Mouse (Mus musculus) brain, embryonic 14.5 days (tissue): ENCODE data around the gene Isoc2b. TPM values are rescaled to one million over a fixed set of nuclear protein-coding genes. Genes with fewer than 3 reads are reported as not detected.
A peak's percentile ranks its signal among the peaks of the same experiment; 100 is the strongest.
"Not testable (repeated sequence)": the region's sequence is repeated elsewhere in the genome, so short reads cannot be mapped to it uniquely, and the experiment has no call there.

Source experiments
- DNase-seq: peaks from one replicate; pipeline ENCODE4 v3.0.0-alpha.2; 2011; ENCODE audit warnings: low read depth
- CTCF ChIP-seq: fragments of 200-500 bp; IDR thresholded peaks from 2 replicates; pipeline ENCODE4 v1.5.1; 2012; ENCODE audit warnings: inconsistent platforms, mild to moderate bottlenecking, moderate library complexity, borderline replicate concordance; ENCODE audit not compliant: insufficient read depth, insufficient read length; ENCODE audit errors: extremely low read depth
- POLR2A ChIP-seq: fragments of 200-500 bp; IDR thresholded peaks from 2 replicates; pipeline ENCODE4 v1.6.1; 2012; ENCODE audit warnings: mild to moderate bottlenecking, inconsistent platforms, borderline replicate concordance; ENCODE audit not compliant: poor library complexity, insufficient read depth, insufficient read length, severe bottlenecking; ENCODE audit errors: extremely low read depth
- polyA plus RNA-seq: library from polyadenylated mRNA; depleted of rRNA; stranded (reverse); fragments of >200 nt; gene quantifications from 2 replicates; pipeline ENCODE4 v1.2.3, GENCODE M21; 2012

Isoc2b gene
- polyA plus RNA-seq, 1 experiment = 2.6 TPM

DNA sequence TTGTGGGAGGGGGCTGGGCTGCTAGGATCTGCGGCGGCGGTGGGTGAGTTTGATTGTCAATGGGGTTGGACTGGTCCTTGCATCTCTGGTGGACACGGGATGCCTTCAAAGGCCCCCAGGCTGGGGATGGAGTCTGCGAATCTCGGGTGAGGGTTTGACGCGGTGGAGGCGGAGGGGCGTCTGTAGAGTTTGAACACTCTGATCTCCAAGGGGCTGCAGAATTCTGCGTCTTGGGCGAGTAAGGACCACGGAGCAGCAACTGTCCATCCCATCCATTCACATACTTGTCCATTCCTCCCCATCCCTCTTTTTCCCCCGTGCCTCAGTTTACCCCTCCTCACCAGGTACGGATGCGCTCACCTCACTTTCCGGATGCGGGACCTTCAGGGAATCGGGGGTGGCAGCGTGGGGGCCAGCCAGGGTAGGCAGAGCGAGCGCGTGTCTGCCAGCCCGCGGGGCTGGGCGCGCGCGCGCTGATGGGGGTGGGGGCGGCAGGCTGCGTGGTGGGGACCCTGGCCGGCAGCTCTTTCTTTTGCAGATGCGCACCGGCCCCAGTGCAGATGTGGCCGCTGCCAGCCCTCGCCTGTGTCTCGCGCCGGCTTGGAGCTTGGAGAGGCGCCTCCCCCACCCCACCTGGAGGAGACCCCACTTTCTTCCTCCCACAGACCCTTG lies 25.7 kb downstream of the Isoc2b start, which contains the start of gene Shisa7:
Gene Shisa7, minus strand, starts transcription at position 452 of the 672 bp plus-strand sequence.
- DNase-seq = no peak
- TF ChIP-seq CTCF (no peak), POLR2A (no peak)

DNA sequence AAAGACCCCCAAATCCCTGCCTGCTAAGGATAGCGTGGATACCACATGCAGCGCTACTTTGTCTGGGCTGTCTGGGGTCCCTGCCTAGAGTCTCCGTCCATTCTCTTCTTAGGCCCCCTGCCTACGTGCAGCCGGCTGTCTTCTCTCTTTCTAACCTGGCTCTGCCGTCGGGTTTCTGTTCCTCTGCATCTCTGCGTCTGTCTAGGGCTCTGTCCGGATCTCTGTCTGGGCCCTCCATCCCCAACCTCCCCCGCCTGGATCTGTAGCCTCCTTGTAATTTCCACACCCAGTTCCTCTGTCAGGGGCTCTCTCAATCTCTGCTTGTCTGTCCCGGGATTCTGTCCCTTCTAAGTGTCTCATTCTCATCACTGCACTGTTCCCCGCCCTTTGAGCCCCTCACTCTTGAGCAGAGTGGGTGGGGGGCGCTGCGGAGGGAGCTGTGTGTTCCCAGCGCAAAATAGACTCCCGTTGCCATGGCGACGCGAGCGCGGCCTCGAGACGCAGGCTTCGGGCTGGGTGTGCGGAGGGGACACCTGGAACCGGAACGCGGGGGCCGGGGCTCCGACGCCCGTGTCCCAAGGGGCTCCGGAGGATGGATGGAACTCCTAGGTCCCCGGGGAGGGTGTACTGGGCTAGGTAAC lies 26.3 kb downstream of the Isoc2b start:
- TF ChIP-seq CTCF = no peak
- DNase-seq = peak; percentile 91

DNA sequence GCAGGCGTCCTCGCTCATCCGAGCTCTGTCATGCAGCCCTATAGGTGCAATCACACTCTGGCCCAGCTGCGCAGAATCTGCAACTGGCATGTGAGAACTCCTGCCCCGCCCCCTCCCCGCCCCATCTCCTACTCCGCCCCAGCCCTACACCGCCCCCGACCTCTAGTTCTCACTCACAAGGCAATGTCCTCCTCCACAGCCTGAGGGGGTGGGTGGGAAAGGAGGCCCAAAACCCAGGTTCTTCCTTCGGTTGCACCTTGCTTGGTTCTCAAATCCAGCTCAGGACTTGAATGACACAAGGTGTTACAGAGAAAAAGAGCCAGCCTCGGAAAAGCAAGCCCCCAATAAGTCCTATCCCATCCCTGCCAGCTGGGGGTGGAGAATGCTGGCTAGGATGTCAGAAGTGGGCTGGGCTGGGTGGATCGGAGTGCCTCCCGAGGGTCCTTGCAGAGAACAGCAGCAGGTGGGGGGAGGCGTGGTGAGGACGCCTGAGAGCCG lies 27.4 kb downstream of the Isoc2b start:
- peak; percentile 69 for DNase-seq
- TF ChIP-seq CTCF (no peak), POLR2A (no peak)

DNA sequence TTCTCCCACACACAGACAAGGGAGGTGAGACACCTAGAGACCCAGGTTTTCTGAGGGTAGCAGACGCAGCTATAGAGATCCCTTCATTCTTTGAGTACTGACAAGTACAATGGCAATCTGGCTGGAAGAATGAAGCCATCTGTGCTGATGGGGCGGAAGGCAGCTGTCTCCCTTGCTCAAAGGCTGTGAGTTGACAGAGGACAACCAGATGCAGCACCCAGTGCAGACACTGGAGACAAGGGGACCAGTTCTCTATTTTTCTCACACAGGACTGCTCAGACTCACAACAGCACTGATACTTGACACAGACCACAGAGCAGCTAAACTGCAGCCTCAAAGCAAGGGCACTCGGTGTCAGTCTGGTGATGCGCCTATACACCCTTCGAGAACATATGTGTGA lies 28.0 kb downstream of the Isoc2b start:
- TF ChIP-seq POLR2A = no peak
- no peak for TF ChIP-seq CTCF
- peak; percentile 60 for DNase-seq

DNA sequence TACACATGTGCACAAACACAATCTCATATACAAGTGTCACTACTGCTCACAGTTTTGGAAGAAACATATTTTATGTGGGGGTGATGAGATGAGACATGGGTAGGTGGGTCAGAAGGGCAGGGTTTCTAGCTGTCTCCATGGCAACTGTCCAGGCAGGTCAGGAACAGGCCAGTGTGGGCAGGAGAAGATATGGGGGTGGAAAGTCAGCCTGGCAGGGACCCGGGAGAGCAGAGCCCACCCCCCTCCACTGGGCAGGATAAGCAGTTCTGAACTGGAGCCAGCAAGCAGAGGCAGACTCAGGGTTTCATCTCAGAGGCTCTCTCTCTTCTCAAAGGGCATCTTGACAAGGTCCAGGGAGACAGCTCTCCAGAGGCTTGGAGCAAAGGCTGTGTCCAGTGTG lies 32.4 kb downstream of the Isoc2b start:
- DNase-seq = no peak

DNA sequence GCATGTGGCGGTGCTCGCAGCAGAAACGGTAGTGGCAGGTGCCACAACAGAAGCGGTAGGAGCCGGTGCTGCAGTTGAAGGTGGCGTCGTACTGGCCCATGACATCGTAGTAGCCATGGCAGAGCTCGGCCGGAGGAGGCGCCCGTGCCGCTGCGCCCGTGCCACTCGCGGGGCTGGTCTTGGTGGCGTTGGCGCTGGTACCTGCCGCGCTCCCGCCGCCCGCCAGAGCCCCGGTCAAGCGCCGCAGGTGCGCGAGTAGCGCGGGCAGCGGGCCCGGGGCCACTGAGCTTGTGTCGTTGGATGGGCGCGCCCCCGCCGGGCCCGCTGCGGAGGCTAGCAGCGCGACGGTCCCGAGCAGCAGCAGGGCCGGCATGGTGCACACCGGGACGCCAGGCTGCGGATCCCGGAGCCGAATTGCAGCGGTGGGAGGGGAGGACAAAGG lies 33.7 kb downstream of the Isoc2b start:
- TF ChIP-seq POLR2A = peak; percentile 54; the same call in 1 of the 2 replicates
- peak; percentile 65 for TF ChIP-seq CTCF
- DNase-seq = peak; percentile 85

More for the DNA sequence above, 32.4 kb downstream of the Isoc2b start:
- TF ChIP-seq POLR2A = no peak
- no peak for TF ChIP-seq CTCF

DNA sequence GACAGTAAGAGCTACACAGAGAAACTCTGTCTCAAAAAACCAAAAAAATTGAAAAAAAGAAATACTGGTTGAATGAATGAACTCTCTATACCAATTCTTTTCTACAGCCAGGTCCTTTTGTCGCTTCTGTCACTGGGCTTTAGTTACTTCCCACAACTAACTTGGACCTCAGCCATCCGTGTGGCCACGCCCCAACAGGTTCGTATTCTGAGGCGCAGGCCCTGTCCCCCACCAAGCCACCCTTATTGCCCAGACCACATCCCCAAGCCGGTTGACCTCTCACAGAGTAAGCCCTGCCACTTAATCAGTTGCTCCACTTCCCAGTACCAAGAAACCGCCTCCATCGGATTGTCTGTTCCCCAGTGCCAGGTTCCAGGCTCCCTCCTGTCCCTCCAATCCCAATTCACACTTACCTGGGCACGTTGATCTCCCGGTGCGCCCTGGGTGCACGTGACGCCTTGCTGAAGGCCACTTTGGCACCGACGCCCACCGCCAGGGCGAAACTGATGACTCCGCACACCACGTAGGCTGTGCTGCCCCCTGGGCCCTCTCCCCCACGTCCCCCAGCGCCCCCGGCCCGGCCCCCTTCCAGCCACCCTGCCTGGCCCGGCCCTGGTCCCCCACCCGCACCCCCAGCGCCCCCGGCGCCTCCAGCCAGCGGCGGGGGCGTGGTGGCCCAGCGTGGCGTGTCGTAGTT lies 34.3 kb downstream of the Isoc2b start:
- TF ChIP-seq CTCF (no peak), POLR2A (no peak)
- DNase-seq = no peak

DNA sequence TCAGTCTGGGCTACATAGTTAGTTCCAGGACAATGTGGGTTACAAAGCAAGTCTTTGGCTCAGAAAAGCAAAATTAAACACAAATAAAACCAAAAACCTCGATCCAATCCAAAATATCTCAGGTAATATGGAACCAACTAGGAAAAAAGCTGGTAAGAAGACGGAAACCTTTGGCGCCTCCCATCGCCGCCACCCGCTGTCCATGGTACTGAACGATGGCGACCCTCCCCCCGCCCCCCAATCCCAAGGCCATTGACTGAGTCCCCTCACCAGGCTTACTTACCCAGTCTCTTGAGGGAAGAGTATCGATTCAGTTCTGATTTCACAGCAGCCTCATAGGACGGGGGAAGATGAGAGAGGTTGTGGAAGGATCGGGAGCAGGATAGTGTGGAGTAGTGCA lies 39.6 kb downstream of the Isoc2b start:
- DNase-seq = no peak
- TF ChIP-seq POLR2A (no peak), CTCF (no peak)

DNA sequence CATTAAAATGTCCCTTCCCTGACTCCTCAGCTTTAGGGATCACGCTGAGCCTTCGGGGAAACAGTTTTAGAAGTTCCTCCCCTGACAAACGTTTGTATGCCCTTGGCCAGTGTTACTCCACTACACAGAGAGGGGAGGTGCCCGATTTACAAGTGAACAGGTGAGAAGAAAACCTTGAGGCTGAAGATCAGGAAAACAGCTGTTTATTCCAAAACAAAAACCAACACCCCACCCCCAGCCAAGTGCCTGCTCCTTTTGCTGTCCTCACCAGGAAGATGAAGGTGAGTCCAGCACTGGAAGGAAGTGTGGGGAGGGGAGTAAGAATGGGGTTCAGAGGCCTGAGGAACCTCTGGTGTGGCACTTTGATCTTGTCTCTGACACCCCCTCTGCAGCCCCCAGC lies 44.7 kb downstream of the Isoc2b start:
- TF ChIP-seq CTCF = no peak
- TF ChIP-seq POLR2A = no peak
- DNase-seq = no peak

DNA sequence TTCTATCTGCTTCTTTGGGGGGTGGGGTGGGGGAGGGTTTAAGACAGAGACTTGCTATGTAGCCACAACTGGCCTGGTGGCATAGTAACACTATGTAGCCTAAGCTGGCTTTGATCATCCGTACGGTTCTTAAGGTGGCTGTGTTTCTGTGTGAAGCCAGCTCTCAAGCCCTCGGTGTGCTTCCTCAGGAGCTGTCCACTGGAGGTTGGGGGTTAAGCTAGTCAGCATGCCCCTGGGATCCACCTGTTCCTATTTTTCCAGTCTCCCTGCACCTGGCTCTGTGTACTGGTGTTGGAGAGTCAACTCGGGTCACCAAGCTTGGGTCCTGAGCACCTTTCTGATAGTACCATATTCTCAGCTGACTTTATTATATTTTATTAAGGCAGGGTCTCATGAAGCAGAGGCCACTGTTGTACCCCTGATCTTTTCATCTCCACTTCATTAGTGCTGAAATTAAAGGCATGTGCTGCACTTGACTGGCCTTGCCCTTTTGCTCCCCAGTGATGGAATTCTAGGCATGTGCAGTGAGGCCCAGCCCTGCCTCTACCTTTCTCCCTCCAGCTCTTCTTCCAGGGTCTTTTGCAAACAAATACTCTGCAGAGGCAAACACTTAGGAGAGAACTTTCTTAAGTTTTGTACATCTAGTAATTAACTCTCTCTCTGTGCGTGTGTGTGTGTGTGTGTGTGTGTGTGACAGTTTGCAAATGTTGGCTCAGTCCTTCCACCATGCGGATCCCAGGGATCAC lies 47.7 kb downstream of the Isoc2b start:
- no peak for DNase-seq
- TF ChIP-seq CTCF (no peak), POLR2A (no peak)

DNA sequence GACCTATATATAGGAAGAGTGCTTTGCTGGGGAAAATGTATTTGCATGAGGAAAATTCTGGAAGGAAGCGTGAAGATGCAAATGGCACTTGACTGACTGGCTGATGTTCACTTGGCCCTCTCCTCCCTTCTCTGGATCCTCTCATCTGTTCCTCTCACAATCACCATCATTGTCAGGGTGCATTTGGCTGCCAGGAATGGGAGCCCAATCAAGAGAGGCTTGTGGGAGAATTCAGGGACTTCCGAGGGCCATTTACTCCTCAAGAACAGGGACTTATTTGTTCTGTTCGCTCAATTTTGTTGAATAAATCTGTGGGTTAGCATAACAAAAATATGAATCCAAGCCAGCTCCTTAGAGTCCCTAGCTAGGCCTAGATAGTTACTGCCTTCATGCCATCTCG lies 48.4 kb downstream of the Isoc2b start:
- no peak for TF ChIP-seq POLR2A
- peak; percentile 15 for DNase-seq

DNA sequence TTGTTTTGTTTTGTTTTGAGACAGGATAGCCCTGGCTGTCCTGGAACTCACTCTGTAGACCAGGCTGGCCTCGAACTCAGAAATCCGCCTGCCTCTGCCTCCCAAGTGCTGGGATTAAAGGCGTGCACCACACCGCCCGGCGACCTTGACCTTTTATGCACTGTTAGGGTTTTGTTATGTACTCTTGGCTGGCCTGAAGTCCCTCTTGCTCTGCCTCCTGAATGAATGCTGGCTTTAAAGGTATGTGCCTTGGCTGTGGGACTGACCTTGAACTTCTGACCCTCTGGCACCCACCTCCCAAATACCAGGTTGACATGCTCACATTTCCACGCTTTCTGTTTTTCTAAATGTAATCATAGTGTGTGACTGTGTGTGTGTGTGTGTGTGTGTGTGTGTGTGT lies 49.1 kb downstream of the Isoc2b start:
- DNase-seq = not testable (repeated sequence)

DNA sequence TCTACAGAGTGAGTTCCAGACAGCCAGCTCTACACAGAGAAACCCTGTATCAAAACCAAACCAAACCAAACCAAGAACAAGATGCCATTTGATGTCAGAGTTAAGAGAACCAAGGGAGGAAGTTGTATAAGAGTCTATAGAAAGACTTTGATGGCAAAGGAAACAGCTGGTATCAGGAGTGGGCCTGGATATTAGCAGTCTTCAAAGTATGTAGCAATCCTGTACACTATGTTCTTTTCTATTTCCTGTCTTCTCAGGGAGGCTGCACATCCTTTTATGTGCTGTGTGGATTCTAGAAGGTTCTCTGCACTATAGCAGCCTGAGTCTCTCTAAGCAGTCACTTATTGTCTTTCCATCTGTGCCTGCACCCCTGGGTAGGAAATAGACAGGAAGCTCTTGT lies 53.5 kb downstream of the Isoc2b start:
- TF ChIP-seq POLR2A (no peak), CTCF (no peak)
- no peak for DNase-seq
